Mouse (Mus musculus) cerebral cortex, adult 2 months (tissue): ENCODE measurements around the gene Sbk3.

Source experiments
- WGBS: fragments of 180-500 bp; shearing (Covaris S2); methylation state at CpG from one replicate; pipeline ENCODE4 v1.1.7; 2018; 5-methylcytosine and 5-hydroxymethylcytosine counted together

The Sbk3 gene

GRCm38 (mm10) chr7:4993347-4993998 lies 22.5 kb upstream of the Sbk3 start:
- 59% methylated on average over 55 of the region's 55 CpGs for WGBS

- 57% methylated on average over 2 of the region's 2 CpGs for WGBS
Measured at GRCm38 (mm10) chr7:4988250-4988649, 17.3 kb upstream of the Sbk3 start.

- 93% methylated on average over 7 of the region's 7 CpGs for WGBS
Measured at GRCm38 (mm10) chr7:4976832-4977231, 5.9 kb upstream of the Sbk3 start.

- 63% methylated on average over 4 of the region's 4 CpGs for WGBS
Measured at GRCm38 (mm10) chr7:4975455-4975854, 4.5 kb upstream of the Sbk3 start.

- WGBS = 53% methylated on average over 18 of the region's 18 CpGs
Measured at GRCm38 (mm10) chr7:4972321-4973047, 1.5 kb upstream of the Sbk3 start.

GRCm38 (mm10) chr7:4971710-4972109 lies 742 bp upstream of the Sbk3 start:
- 48% methylated on average over 7 of the region's 7 CpGs for WGBS

- WGBS = 85% methylated on average over 5 of the region's 5 CpGs
Measured at GRCm38 (mm10) chr7:4964988-4965387, 6.0 kb downstream of the Sbk3 start.

- 9% methylated on average over 10 of the region's 10 CpGs for WGBS
Measured at GRCm38 (mm10) chr7:4964272-4964671, 6.7 kb downstream of the Sbk3 start, which contains the start of gene Sbk2. Gene Sbk2, minus strand, starts transcription at chr7:4964406.

GRCm38 (mm10) chr7:4963527-4963926 lies 7.4 kb downstream of the Sbk3 start:
- WGBS = 79% methylated on average over 5 of the region's 5 CpGs

GRCm38 (mm10) chr7:4957361-4957760 lies 13.6 kb downstream of the Sbk3 start:
- WGBS = 90% methylated on average over 10 of the region's 10 CpGs

- 43% methylated on average over 10 of the region's 10 CpGs for WGBS
Measured at GRCm38 (mm10) chr7:4953815-4954445, 17.0 kb downstream of the Sbk3 start.

GRCm38 (mm10) chr7:4950561-4951342 lies 20.2 kb downstream of the Sbk3 start:
- 84% methylated on average over 19 of the region's 19 CpGs for WGBS

- 73% methylated on average over 6 of the region's 6 CpGs for WGBS
Measured at GRCm38 (mm10) chr7:4948386-4948785, 22.6 kb downstream of the Sbk3 start.

GRCm38 (mm10) chr7:4947855-4948254 lies 23.1 kb downstream of the Sbk3 start:
- WGBS = 32% methylated on average over 2 of the region's 2 CpGs

- WGBS = 12% methylated on average over 15 of the region's 15 CpGs
Measured at GRCm38 (mm10) chr7:4943223-4943815, 27.6 kb downstream of the Sbk3 start.

GRCm38 (mm10) chr7:4942673-4943072 lies 28.3 kb downstream of the Sbk3 start:
- 58% methylated on average over 5 of the region's 5 CpGs for WGBS

- 17% methylated on average over 9 of the region's 9 CpGs for WGBS
Measured at GRCm38 (mm10) chr7:4940068-4940479, 30.9 kb downstream of the Sbk3 start.

- 48% methylated on average over 2 of the region's 2 CpGs for WGBS
Measured at GRCm38 (mm10) chr7:4938456-4938855, 32.5 kb downstream of the Sbk3 start.

- WGBS = 77% methylated on average over 11 of the region's 11 CpGs
Measured at GRCm38 (mm10) chr7:4937392-4937791, 33.6 kb downstream of the Sbk3 start.

- WGBS = 80% methylated on average over 10 of the region's 10 CpGs
Measured at GRCm38 (mm10) chr7:4936832-4937231, 34.1 kb downstream of the Sbk3 start.

- WGBS = 87% methylated on average over 4 of the region's 4 CpGs
Measured at GRCm38 (mm10) chr7:4934160-4934914, 36.6 kb downstream of the Sbk3 start.
